Mouse (Mus musculus): Measurements from ENCODE around the gene Neu3.

GRCm38 (mm10) chr7:99834314-99834853 is 6.2 kb upstream of the Neu3 start:
- TF ChIP-seq CTCF (IDR thresholded peaks at IDR 0.05; ENCODE audit: low read depth, low read length) (no peak), POLR2A (IDR thresholded peaks at IDR 0.05; ENCODE audit: insufficient read depth, low read length) (no peak)

All from ES-Bruce4 (cell line).